Mouse (Mus musculus) kidney, embryonic 15.5 days (tissue): ENCODE data around the gene Dao. TPM values are rescaled to one million over a fixed set of nuclear protein-coding genes. Genes with fewer than 3 reads are reported as not detected.

ENCODE experiments used
- ATAC-seq: fragments of 200-750 bp; cut with Nextera tagmentation; replicated peaks from 2 replicates; pipeline ENCODE4 v1.8.0; 2017; ENCODE audit warnings: moderate TSS enrichment; ENCODE audit not compliant: low FRiP score
- H3K27ac ChIP-seq: fragments of 300-500 bp; sonication (generic); 2 replicates; pipeline ENCODE4 v1.5.1; 2015; ENCODE audit warnings: mild to moderate bottlenecking, inconsistent platforms
- H3K27me3 ChIP-seq: fragments of 300-500 bp; sonication (generic); 2 replicates; pipeline ENCODE4 v1.6.1; 2015; ENCODE audit warnings: inconsistent platforms
- H3K36me3 ChIP-seq: fragments of 300-500 bp; sonication (generic); 2 replicates; pipeline ENCODE4 v1.6.1; 2015; ENCODE audit warnings: inconsistent platforms
- H3K4me1 ChIP-seq: fragments of 300-500 bp; sonication (generic); 2 replicates; pipeline ENCODE4 v1.6.1; 2015; ENCODE audit warnings: inconsistent platforms
- H3K4me2 ChIP-seq: fragments of 300-500 bp; sonication (generic); 2 replicates; pipeline ENCODE4 v1.6.1; 2015; ENCODE audit warnings: moderate library complexity, mild to moderate bottlenecking, inconsistent platforms
- H3K4me3 ChIP-seq: fragments of 300-500 bp; sonication (generic); replicated peaks from 2 replicates; pipeline ENCODE4 v1.5.1; 2015; ENCODE audit warnings: mild to moderate bottlenecking, inconsistent platforms
- H3K9ac ChIP-seq: fragments of 300-500 bp; sonication (generic); 2 replicates; pipeline ENCODE4 v1.6.1; 2015; ENCODE audit warnings: mild to moderate bottlenecking, inconsistent platforms
- H3K9me3 ChIP-seq: fragments of 300-500 bp; sonication (generic); replicated peaks from 2 replicates; pipeline ENCODE4 v1.6.1; 2016; ENCODE audit warnings: inconsistent platforms
- WGBS: fragments of 180-500 bp; shearing (Covaris S2); methylation state at CpG from one replicate; pipeline ENCODE4 v1.1.7; 2015; ENCODE audit warnings: mixed read lengths; 5-methylcytosine and 5-hydroxymethylcytosine counted together
- polyA plus RNA-seq: library from polyadenylated mRNA; unstranded; fragments of >200 nt; fragmentation: Nextera tagmentation; extraction: Ambion mirVana; gene quantifications from 2 replicates; pipeline ENCODE4 v1.2.1, GENCODE M21; 2015

Gene Dao
- polyA plus RNA-seq, 1 experiment from 2014 or later = 14.2 TPM

DNA sequence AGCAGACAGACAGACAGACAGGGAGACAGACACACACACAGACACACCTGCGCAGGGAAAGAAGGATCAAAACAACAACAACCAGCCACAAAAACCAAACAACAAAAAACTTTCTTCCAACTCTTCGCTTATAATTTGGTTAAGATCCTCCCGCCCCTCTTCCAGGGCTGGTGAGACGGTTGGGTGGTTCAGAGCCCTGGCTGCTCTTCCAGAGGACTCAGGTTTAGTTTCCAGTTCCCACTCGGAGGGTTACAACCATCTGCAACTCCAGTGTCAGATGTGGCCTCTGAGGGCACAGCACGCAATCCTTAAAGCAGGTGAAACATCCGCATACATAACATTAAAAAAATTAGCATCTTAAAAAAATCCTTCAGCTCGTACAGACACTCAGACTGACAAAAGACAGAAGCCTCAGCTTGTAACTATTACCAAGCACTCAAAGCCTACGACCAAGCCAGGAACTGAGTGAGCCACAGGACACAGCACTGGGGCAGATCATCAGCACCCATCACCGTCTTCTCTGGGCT is 32.0 kb upstream of the Dao start:
- Histone ChIP-seq H3K9me3 (no peaks in the 10 kb centered on the region), H3K27me3 (no peaks in the 10 kb centered on the region), H3K4me1 (peaks cover 75% of the 10 kb centered on the region), H3K4me3 (no peak overlapping the region), H3K36me3 (peaks cover 35% of the 10 kb centered on the region), H3K9ac (no peak overlapping the region), H3K27ac (peak overlapping the region; percentile 23; the same call in 1 of the 2 replicates), H3K4me2 (no peak overlapping the region)
- 67% methylated on average over 10 of the region's 10 CpGs for WGBS
- ATAC-seq = no peak

GRCm38 (mm10) chr5:113972589-113973515 is 30.7 kb upstream of the Dao start:
- peaks cover 76% of the 10 kb centered on the region for H3K4me1 ChIP-seq
- no peaks in the 10 kb centered on the region for H3K9me3 ChIP-seq
- H3K4me3 ChIP-seq = 0 out of 2 replicates have a peak overlapping the region, but pooled peaks have one; percentile 2
- peak overlapping the region; percentile 90 for H3K27ac ChIP-seq
- peak overlapping the region; percentile 39 for H3K4me2 ChIP-seq
- WGBS = 11% methylated on average over 18 of the region's 18 CpGs
- peaks cover 29% of the 10 kb centered on the region for H3K36me3 ChIP-seq
- peak; percentile 57 for ATAC-seq
- no peaks in the 10 kb centered on the region for H3K27me3 ChIP-seq
- H3K9ac ChIP-seq = no peak overlapping the region

GRCm38 (mm10) chr5:113973790-113974189 is 29.7 kb upstream of the Dao start:
- Histone ChIP-seq H3K4me1 (peaks cover 67% of the 10 kb centered on the region), H3K4me3 (no peak overlapping the region), H3K9me3 (no peaks in the 10 kb centered on the region), H3K27ac (peak overlapping the region; percentile 90), H3K27me3 (no peaks in the 10 kb centered on the region), H3K9ac (no peak overlapping the region), H3K4me2 (no peak overlapping the region), H3K36me3 (peaks cover 31% of the 10 kb centered on the region)
- WGBS = 77% methylated on average over 8 of the region's 8 CpGs
- ATAC-seq = 0 out of 2 replicates have a peak, but pooled peaks have one; percentile 12

DNA sequence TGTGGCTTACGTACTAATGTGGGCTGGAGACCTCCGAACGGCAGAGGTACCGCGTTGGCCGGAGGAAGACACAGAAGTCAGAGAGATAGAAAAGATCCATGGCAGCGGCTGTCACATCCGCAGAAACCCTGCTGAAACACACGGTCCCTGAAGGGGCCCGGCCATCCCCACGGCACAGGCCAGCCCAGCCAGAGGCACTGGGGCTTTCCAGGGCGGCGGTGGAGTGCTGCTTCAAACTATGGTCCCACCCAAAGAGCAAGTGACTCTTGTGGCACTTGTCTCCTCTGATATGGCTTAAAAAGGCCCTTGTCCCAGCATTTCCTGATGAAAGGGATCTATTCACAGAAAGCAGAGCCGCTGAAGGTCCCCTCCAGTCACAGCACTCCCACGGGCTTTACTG is 28.9 kb upstream of the Dao start:
- Histone ChIP-seq H3K27ac (peak overlapping the region; percentile 90), H3K4me3 (no peak overlapping the region), H3K4me1 (peaks cover 64% of the 10 kb centered on the region), H3K4me2 (no peak overlapping the region), H3K9ac (no peak overlapping the region), H3K36me3 (peaks cover 23% of the 10 kb centered on the region), H3K27me3 (no peaks in the 10 kb centered on the region), H3K9me3 (no peaks in the 10 kb centered on the region)
- WGBS = 45% methylated on average over 15 of the region's 15 CpGs
- ATAC-seq = no peak

DNA sequence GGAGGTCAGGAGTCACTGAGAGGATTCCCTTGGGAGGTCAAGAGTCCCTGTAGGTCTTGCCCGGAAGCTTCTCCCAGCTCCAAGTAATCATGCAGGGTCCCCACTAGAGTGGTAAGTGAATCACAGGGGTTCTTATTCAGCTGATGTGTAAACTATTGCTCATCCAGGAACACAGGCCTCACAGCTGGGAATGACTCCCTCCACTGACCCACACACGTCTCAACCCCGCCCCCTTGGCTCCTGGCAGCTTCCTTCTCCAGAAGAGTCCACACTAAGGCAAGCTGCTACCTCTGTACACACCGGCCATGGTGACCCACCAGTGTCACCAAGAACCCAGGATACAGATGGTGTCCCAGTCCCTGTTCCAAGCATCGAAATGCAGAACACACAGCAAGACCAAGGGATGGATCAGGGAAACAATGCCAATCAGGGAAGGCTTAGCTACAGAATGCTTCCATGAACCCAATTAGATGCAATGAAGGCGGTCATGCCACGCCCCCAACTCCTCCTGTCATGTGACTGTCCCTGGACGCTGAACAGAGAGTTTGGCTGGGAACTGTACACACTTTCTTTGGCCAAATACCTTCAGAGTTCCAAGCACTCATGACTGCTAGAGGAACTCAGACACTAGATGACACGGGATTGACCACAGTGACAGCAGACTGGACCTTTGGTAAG is 27.8 kb upstream of the Dao start:
- no peak overlapping the region for H3K4me3 ChIP-seq
- peaks cover 14% of the 10 kb centered on the region; the same call in 1 of the 2 replicates for H3K36me3 ChIP-seq
- ATAC-seq = no peak
- peaks cover 62% of the 10 kb centered on the region for H3K4me1 ChIP-seq
- H3K4me2 ChIP-seq = no peak overlapping the region
- 62% methylated on average over 9 of the region's 9 CpGs for WGBS
- H3K9me3 ChIP-seq = no peaks in the 10 kb centered on the region
- no peak overlapping the region for H3K9ac ChIP-seq
- no peaks in the 10 kb centered on the region for H3K27me3 ChIP-seq
- H3K27ac ChIP-seq = no peak overlapping the region

GRCm38 (mm10) chr5:113976597-113976996 is 26.9 kb upstream of the Dao start:
- Histone ChIP-seq H3K4me1 (peaks cover 52% of the 10 kb centered on the region), H3K27me3 (no peaks in the 10 kb centered on the region), H3K4me3 (no peak overlapping the region), H3K27ac (no peak overlapping the region), H3K4me2 (no peak overlapping the region), H3K9me3 (no peaks in the 10 kb centered on the region), H3K36me3 (peaks cover 14% of the 10 kb centered on the region; the same call in 1 of the 2 replicates), H3K9ac (no peak overlapping the region)
- whole genome bisulfite sequencing = 85% methylated on average over 8 of the region's 8 CpGs
- ATAC-seq = no peak

- Histone ChIP-seq H3K4me2 (no peak overlapping the region), H3K4me1 (peaks cover 48% of the 10 kb centered on the region), H3K36me3 (peaks cover 14% of the 10 kb centered on the region; the same call in 1 of the 2 replicates), H3K4me3 (no peak overlapping the region), H3K9ac (no peak overlapping the region), H3K27me3 (no peaks in the 10 kb centered on the region), H3K9me3 (no peaks in the 10 kb centered on the region), H3K27ac (no peak overlapping the region)
- no peak for ATAC-seq
- 81% methylated on average over 8 of the region's 8 CpGs for WGBS
Measured at GRCm38 (mm10) chr5:113977309-113977708, 26.2 kb upstream of the Dao start.

DNA sequence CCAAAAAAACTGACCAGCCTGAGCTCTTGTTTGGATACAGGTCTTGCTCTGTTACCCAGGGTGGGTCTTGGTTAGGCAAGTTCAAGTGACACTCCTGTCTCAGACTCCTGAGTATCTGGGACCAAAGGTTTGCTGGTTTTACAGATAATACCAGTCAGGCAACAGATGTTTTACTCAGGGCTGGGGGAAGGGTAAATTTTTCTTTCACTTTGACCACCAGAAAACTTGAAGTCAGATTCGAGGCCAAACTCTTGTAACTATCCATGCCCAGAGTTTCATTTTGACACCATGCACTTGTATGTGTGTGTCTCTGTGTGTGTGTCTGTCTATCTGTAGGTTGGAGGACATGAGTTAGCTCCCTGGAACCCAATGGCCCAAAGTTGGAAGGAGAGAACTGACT is 23.0 kb upstream of the Dao start:
- peaks cover 35% of the 10 kb centered on the region for H3K4me1 ChIP-seq
- 73% methylated on average over 1 of the region's 1 CpGs for WGBS

GRCm38 (mm10) chr5:113981171-113981570 is 22.3 kb upstream of the Dao start:
- Histone ChIP-seq H3K4me1 (peaks cover 35% of the 10 kb centered on the region), H3K27me3 (no peaks in the 10 kb centered on the region), H3K4me2 (no peak overlapping the region), H3K27ac (no peak overlapping the region), H3K9ac (no peak overlapping the region), H3K4me3 (no peak overlapping the region), H3K9me3 (no peaks in the 10 kb centered on the region), H3K36me3 (peaks cover 27% of the 10 kb centered on the region)
- ATAC-seq = no peak
- WGBS = 86% methylated on average over 6 of the region's 6 CpGs

More for the DNA sequence above, 23.0 kb upstream of the Dao start:
- no peak overlapping the region for H3K4me2 ChIP-seq
- no peak overlapping the region for H3K27ac ChIP-seq
- no peaks in the 10 kb centered on the region for H3K27me3 ChIP-seq
- no peaks in the 10 kb centered on the region for H3K9me3 ChIP-seq
- no peak overlapping the region for H3K4me3 ChIP-seq
- H3K9ac ChIP-seq = no peak overlapping the region
- no peak for ATAC-seq
- H3K36me3 ChIP-seq = peaks cover 27% of the 10 kb centered on the region

- no peak overlapping the region for H3K27ac ChIP-seq
- WGBS = 51% methylated on average over 8 of the region's 8 CpGs
- no peak overlapping the region for H3K4me2 ChIP-seq
- no peak overlapping the region for H3K4me3 ChIP-seq
- H3K27me3 ChIP-seq = no peaks in the 10 kb centered on the region
- H3K9ac ChIP-seq = no peak overlapping the region
- peaks cover 23% of the 10 kb centered on the region for H3K36me3 ChIP-seq
- ATAC-seq = no peak
- no peaks in the 10 kb centered on the region for H3K9me3 ChIP-seq
- H3K4me1 ChIP-seq = peaks cover 37% of the 10 kb centered on the region
Measured at GRCm38 (mm10) chr5:113981843-113982242, 21.7 kb upstream of the Dao start.

- WGBS = 53% methylated on average over 6 of the region's 6 CpGs
- ATAC-seq = no peak
- peaks cover 42% of the 10 kb centered on the region for H3K4me1 ChIP-seq
Measured at GRCm38 (mm10) chr5:113983541-113983940, 20.0 kb upstream of the Dao start.

More at GRCm38 (mm10) chr5:113983541-113983940, 20.0 kb upstream of the Dao start:
- Histone ChIP-seq H3K9ac (no peak overlapping the region), H3K27me3 (no peaks in the 10 kb centered on the region), H3K9me3 (no peaks in the 10 kb centered on the region), H3K36me3 (peaks cover 24% of the 10 kb centered on the region), H3K27ac (no peak overlapping the region), H3K4me2 (no peak overlapping the region), H3K4me3 (no peak overlapping the region)
